In the genomic region with DNA sequence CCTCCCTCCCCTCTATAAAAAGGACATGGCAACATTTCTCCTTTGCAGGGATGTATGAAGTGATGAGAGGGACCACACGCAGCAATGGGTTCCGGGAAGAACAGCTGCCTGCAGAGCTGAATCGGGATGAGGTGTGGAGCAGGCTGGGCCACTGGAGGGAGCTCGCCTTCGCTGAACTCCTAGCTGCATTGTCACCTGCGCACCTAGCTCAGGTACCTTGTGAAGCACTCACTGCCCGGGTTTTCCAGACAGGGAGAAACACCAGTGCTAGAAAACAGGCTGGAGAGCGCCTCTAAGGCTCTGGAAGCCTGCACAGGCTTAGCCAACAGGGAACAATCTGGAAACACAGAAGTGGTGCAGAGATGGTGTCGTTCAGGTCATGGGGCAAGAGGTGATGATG, we compare ENCODE assay signal across 8 mouse cellular contexts. TPM values are rescaled to one million over a fixed set of nuclear protein-coding genes. Genes with fewer than 3 reads are reported as not detected.
DNase-seq lines count a peak whose midpoint lies in the region; ATAC-seq and TF ChIP-seq lines count a peak whose summit lies in the region.

No protein-coding gene starts in this region.

- peak overlapping the region; percentile 65 for H3K9ac ChIP-seq in forebrain, embryonic 13.5 days
- H3K9ac ChIP-seq in kidney, postnatal 0 days (ENCODE audit: low read depth, low read length): no peak overlapping the region
- H3K9ac ChIP-seq in midbrain, embryonic 15.5 days: peak overlapping the region; percentile 44

- peak overlapping the region; percentile 87 for H3K27ac ChIP-seq in layer of hippocampus, adult 2 months
- H3K27ac ChIP-seq in forebrain, embryonic 13.5 days: peak overlapping the region; percentile 99
- no peak overlapping the region for H3K27ac ChIP-seq in kidney, postnatal 0 days
- H3K27ac ChIP-seq in midbrain, embryonic 15.5 days: peak overlapping the region; percentile 90

- H3K4me1 ChIP-seq in forebrain, embryonic 13.5 days: peaks cover 58% of the 10 kb centered on the region
- no peaks in the 10 kb centered on the region for H3K4me1 ChIP-seq in kidney, postnatal 0 days (replicated peaks; ENCODE audit: insufficient read depth, low read length)
- peaks cover 42% of the 10 kb centered on the region for H3K4me1 ChIP-seq in midbrain, embryonic 15.5 days

- peak overlapping the region; percentile 57 for H3K4me2 ChIP-seq in forebrain, embryonic 13.5 days
- peak overlapping the region; percentile 57 for H3K4me2 ChIP-seq in kidney, postnatal 0 days (ENCODE audit: low read length)
- H3K4me2 ChIP-seq in midbrain, embryonic 15.5 days: peak overlapping the region; percentile 57

- 0 out of 2 replicates have a peak, but pooled peaks have one; percentile 11 for ATAC-seq in forebrain, embryonic 13.5 days
- ATAC-seq in kidney, postnatal 0 days (replicated peaks; ENCODE audit: low FRiP score, low read depth): peak; percentile 69; the same call in 1 of the 2 replicates
- ATAC-seq in midbrain, embryonic 15.5 days (replicated peaks): peak; percentile 78

- H3K27me3 ChIP-seq in forebrain, embryonic 13.5 days: no peaks in the 10 kb centered on the region
- H3K27me3 ChIP-seq in kidney, postnatal 0 days (ENCODE audit: insufficient read depth, low read length): no peaks in the 10 kb centered on the region
- H3K27me3 ChIP-seq in midbrain, embryonic 15.5 days (replicated peaks): no peaks in the 10 kb centered on the region

- H3K4me3 ChIP-seq in layer of hippocampus, adult 2 months: peak overlapping the region; percentile 30
- H3K4me3 ChIP-seq in forebrain, embryonic 13.5 days: peak overlapping the region; percentile 27
- H3K4me3 ChIP-seq in kidney, postnatal 0 days (replicated peaks; ENCODE audit: low read depth, low read length): no peak overlapping the region
- H3K4me3 ChIP-seq in midbrain, embryonic 15.5 days: peak overlapping the region; percentile 30

- H3K36me3 ChIP-seq in forebrain, embryonic 13.5 days (ENCODE audit: poor library complexity, severe bottlenecking): no peaks in the 10 kb centered on the region
- H3K36me3 ChIP-seq in kidney, postnatal 0 days (ENCODE audit: insufficient read depth, low read length): no peaks in the 10 kb centered on the region
- no peaks in the 10 kb centered on the region for H3K36me3 ChIP-seq in midbrain, embryonic 15.5 days (replicated peaks)

- WGBS in forebrain, embryonic 13.5 days: 6% methylated on average over 9 of the region's 9 CpGs
- 6% methylated on average over 9 of the region's 9 CpGs for WGBS in kidney, postnatal 0 days
- WGBS in midbrain, embryonic 15.5 days: 8% methylated on average over 9 of the region's 9 CpGs

- no peaks in the 10 kb centered on the region for H3K9me3 ChIP-seq in forebrain, embryonic 13.5 days (replicated peaks)
- H3K9me3 ChIP-seq in kidney, postnatal 0 days (replicated peaks; ENCODE audit: low read length): no peaks in the 10 kb centered on the region
- no peaks in the 10 kb centered on the region for H3K9me3 ChIP-seq in midbrain, embryonic 15.5 days

- intact Hi-C loops in gastrocnemius, postnatal 14 days (cut with DNase I; ENCODE audit: low total_unique reads): loop anchor here (5.0 kb wide), 1 partner anchor 164 kb away; no protein-coding TSS in a partner anchor

- TF ChIP-seq CTCF in layer of hippocampus, adult 2 months (conservative IDR thresholded peaks at IDR 0.05): peak; percentile 62
- peak; percentile 64 for TF ChIP-seq CTCF in kidney, postnatal 0 days (IDR thresholded peaks at IDR 0.05; ENCODE audit: low read depth)

- DNase-seq in layer of hippocampus, adult 2 months (ENCODE audit: low spot score in 2 of 2): no peak
- DNase-seq in layer of hippocampus, adult 8-10 months (ENCODE audit: low spot score in 2 of 2): no peak
- DNase-seq in cerebellum, adult 11 months: peak; percentile 20
- peak; percentile 36 for DNase-seq in kidney, postnatal 0 days (ENCODE audit: low spot score)
- DNase-seq in layer of hippocampus, adult 11-12 months (ENCODE audit: low spot score): no peak
- no peak for DNase-seq in gastrocnemius, postnatal 14 days

RNA-seq across cellular contexts. Expression of a gene that starts 38.6 kb away (rescaled TPM):
- total RNA-seq in layer of hippocampus, adult 2 months (2021): not detected
- not detected for total RNA-seq in layer of hippocampus, adult 8-10 months (2022)
- not detected in 2 replicates for polyA plus RNA-seq in forebrain, embryonic 13.5 days (2015; fragmentation: Nextera tagmentation; extraction: Ambion mirVana)
- not detected in 2 replicates for polyA plus RNA-seq in kidney, postnatal 0 days (2015; fragmentation: Nextera tagmentation; extraction: Ambion mirVana)
- polyA plus RNA-seq in midbrain, embryonic 15.5 days (2015; fragmentation: Nextera tagmentation; extraction: Ambion mirVana): not detected in 2 replicates
- under 1 TPM in 1 of 2 experiments, not detected in 1; 0.31 TPM for total RNA-seq in gastrocnemius, postnatal 14 days (2021)

RNA-seq across cellular contexts. Expression of a gene that starts 43.7 kb away (rescaled TPM):
- 10 to 100 TPM; 20.6 to 22.4 TPM for total RNA-seq in layer of hippocampus, adult 2 months (2021)
- total RNA-seq in layer of hippocampus, adult 8-10 months (2022): 10 to 100 TPM; 19.9 to 23.6 (median 22.5) TPM
- 61.3 and 64.9 TPM in 2 replicates for polyA plus RNA-seq in forebrain, embryonic 13.5 days (2015; fragmentation: Nextera tagmentation; extraction: Ambion mirVana)
- 49.5 and 49.6 TPM in 2 replicates for polyA plus RNA-seq in kidney, postnatal 0 days (2015; fragmentation: Nextera tagmentation; extraction: Ambion mirVana)
- 40.4 and 48.3 TPM in 2 replicates for polyA plus RNA-seq in midbrain, embryonic 15.5 days (2015; fragmentation: Nextera tagmentation; extraction: Ambion mirVana)
- total RNA-seq in gastrocnemius, postnatal 14 days (2021): 1 to 10 TPM; 8.6 to 8.9 TPM

Comparison
In these comparisons a context has a peak if more than half of its experiments do, and no peak if none do; other contexts are left out.
1. DNase-seq: peak in cerebellum, adult 11 months (single experiment) and kidney, postnatal 0 days (single experiment); none in layer of hippocampus, adult 2 months (0 of 2), layer of hippocampus, adult 8-10 months (0 of 2), layer of hippocampus, adult 11-12 months (single experiment) and gastrocnemius, postnatal 14 days (single experiment).
2. ATAC-seq: peak in every context shown above with its lines; median percentile 78 in midbrain, embryonic 15.5 days; 69 in kidney, postnatal 0 days; 11 in forebrain, embryonic 13.5 days.
3. Peak in every context shown above with its lines, with median percentiles within 50 percentile points of each other: H3K4me2 ChIP-seq.